Comparison of ENCODE assay signal across 14 mouse cellular contexts in genomic region chr16:35557038-35557437, GRCm38 (mm10). TPM values are rescaled to one million over a fixed set of nuclear protein-coding genes. Genes with fewer than 3 reads are reported as not detected.
"Had no signal": no experiment of that assay in that cellular context is flagged by ENCODE, and none has a peak within 500 bp of the region (broad histone marks: within the 10 kb centered on the region; RNA-seq: fewer than 3 reads in every experiment).

No protein-coding gene starts in this region.

- H3K4me2 ChIP-seq: limb, embryonic 15.5 days; liver, embryonic 12.5 days; lung, embryonic 14.5 days; midbrain, embryonic 11.5 days; neural tube, embryonic 15.5 days had no signal

- H3K27ac ChIP-seq: limb, embryonic 15.5 days; liver, embryonic 12.5 days; neural tube, embryonic 15.5 days had no signal

- H3K36me3 ChIP-seq: limb, embryonic 15.5 days; liver, embryonic 12.5 days; neural tube, embryonic 15.5 days had no signal

- H3K4me1 ChIP-seq: limb, embryonic 15.5 days; liver, embryonic 12.5 days had no signal

- H3K4me3 ChIP-seq: limb, embryonic 15.5 days; liver, embryonic 12.5 days; myocyte; neural tube, embryonic 15.5 days had no signal

- DNase-seq: kidney, postnatal 25 days; layer of hippocampus, postnatal 36 days; lung, embryonic 14.5 days; lung, postnatal 10 days; lung, postnatal 4 days; right cerebral cortex, adult 18-20 months; right cerebral cortex, postnatal 25 days had no signal

- ATAC-seq: intestine, embryonic 16.5 days; liver, embryonic 12.5 days had no signal

- H3K9me3 ChIP-seq: limb, embryonic 15.5 days; liver, embryonic 12.5 days; neural tube, embryonic 15.5 days had no signal

- H3K9ac ChIP-seq: limb, embryonic 15.5 days; liver, embryonic 12.5 days; lung, embryonic 14.5 days; neural tube, embryonic 15.5 days had no signal

- H3K27me3 ChIP-seq: limb, embryonic 15.5 days; neural tube, embryonic 15.5 days had no signal

RNA-seq across cellular contexts. Expression of gene Sema5b, which starts 16.1 kb away (rescaled TPM):
- total RNA-seq: megakaryocyte, adult 5-6 weeks had no signal
- polyA plus RNA-seq: myocyte had no signal
